Mouse (Mus musculus) megakaryocyte, embryonic 14.5 days (primary cell): ENCODE measurements around the gene Setd4.
A peak's percentile ranks its signal among the peaks of the same experiment; 100 is the strongest.

ENCODE experiments used
- FLI1 ChIP-seq: IDR thresholded peaks from 2 replicates; pipeline ENCODE4 v1.6.1; 2012; ENCODE audit warnings: low read length, inconsistent platforms, mixed read lengths
- GATA1 ChIP-seq: IDR thresholded peaks from 3 replicates; pipeline ENCODE4 v1.6.1; 2012; ENCODE audit warnings: mixed read lengths, low read length, inconsistent platforms, borderline replicate concordance

- no peak for TF ChIP-seq GATA1
- 0 out of 2 replicates have a peak, but pooled peaks have one; percentile 10 for TF ChIP-seq FLI1
These were observed at the start of gene Setd4 for GRCm38 (mm10) chr16:93603439-93604212.
